Mouse (Mus musculus) cerebellum, adult 11 months (tissue): ENCODE data around the gene Mpnd.

Experiments
- DNase-seq: peaks from one replicate; pipeline ENCODE4 v3.0.0; 2022

Gene Mpnd

GRCm38 (mm10) chr17:56005415-56006061 is at the start of gene Mpnd, which contains the start of gene Stap2:
Gene Mpnd, plus strand, starts transcription at chr17:56005711.
Gene Stap2, minus strand, starts transcription at chr17:56005584.
- no peak for DNase-seq

GRCm38 (mm10) chr17:55956129-55956528 is 49.4 kb upstream of the Mpnd start:
- peak; percentile 84 for DNase-seq

- DNase-seq: no peak
Measured at GRCm38 (mm10) chr17:55956591-55956990, 48.9 kb upstream of the Mpnd start.

GRCm38 (mm10) chr17:55957168-55957567 is 48.3 kb upstream of the Mpnd start:
- DNase-seq: peak; percentile 73

GRCm38 (mm10) chr17:55957726-55958583 is 47.6 kb upstream of the Mpnd start:
- peak; percentile 34 for DNase-seq

- peak; percentile 31 for DNase-seq
Measured at GRCm38 (mm10) chr17:55958584-55958886, 47.0 kb upstream of the Mpnd start.

GRCm38 (mm10) chr17:55958918-55959728 is 46.4 kb upstream of the Mpnd start, which contains the start of gene Yju2:
Gene Yju2, plus strand, starts transcription at chr17:55959099.
- DNase-seq: peak; percentile 91

- peak; percentile 39 for DNase-seq
Measured at GRCm38 (mm10) chr17:55959946-55960740, 45.4 kb upstream of the Mpnd start.

GRCm38 (mm10) chr17:55960791-55961190 is 44.7 kb upstream of the Mpnd start:
- peak; percentile 39 for DNase-seq

GRCm38 (mm10) chr17:55961631-55962030 is 43.9 kb upstream of the Mpnd start:
- peak; percentile 16 for DNase-seq

GRCm38 (mm10) chr17:55963171-55963570 is 42.3 kb upstream of the Mpnd start:
- peak; percentile 21 for DNase-seq

- DNase-seq: no peak
Measured at GRCm38 (mm10) chr17:55964496-55964895, 41.0 kb upstream of the Mpnd start.

GRCm38 (mm10) chr17:55964996-55965395 is 40.5 kb upstream of the Mpnd start:
- DNase-seq: no peak

- DNase-seq: no peak
Measured at GRCm38 (mm10) chr17:55967186-55967585, 38.3 kb upstream of the Mpnd start.

GRCm38 (mm10) chr17:55968210-55968609 is 37.3 kb upstream of the Mpnd start:
- DNase-seq: no peak

- DNase-seq: no peak
Measured at GRCm38 (mm10) chr17:55969560-55969959, 36.0 kb upstream of the Mpnd start.

- DNase-seq: peak; percentile 62
Measured at GRCm38 (mm10) chr17:55969966-55970891, 35.3 kb upstream of the Mpnd start, which contains the start of gene Shd. Gene Shd, plus strand, starts transcription at chr17:55970467.

- no peak for DNase-seq
Measured at GRCm38 (mm10) chr17:55971453-55971852, 34.1 kb upstream of the Mpnd start.

- peak; percentile 84 for DNase-seq
Measured at GRCm38 (mm10) chr17:55976255-55976862, 29.2 kb upstream of the Mpnd start.

- no peak for DNase-seq
Measured at GRCm38 (mm10) chr17:55977301-55977700, 28.2 kb upstream of the Mpnd start.
